Mouse (Mus musculus): Measurements from ENCODE around the gene Adamts14. TPM values are rescaled to one million over a fixed set of nuclear protein-coding genes. Genes with fewer than 3 reads are reported as not detected.

Adamts14 gene
- polyA plus RNA-seq, 1 experiment from 2014 or later = 0.43 TPM

DNA sequence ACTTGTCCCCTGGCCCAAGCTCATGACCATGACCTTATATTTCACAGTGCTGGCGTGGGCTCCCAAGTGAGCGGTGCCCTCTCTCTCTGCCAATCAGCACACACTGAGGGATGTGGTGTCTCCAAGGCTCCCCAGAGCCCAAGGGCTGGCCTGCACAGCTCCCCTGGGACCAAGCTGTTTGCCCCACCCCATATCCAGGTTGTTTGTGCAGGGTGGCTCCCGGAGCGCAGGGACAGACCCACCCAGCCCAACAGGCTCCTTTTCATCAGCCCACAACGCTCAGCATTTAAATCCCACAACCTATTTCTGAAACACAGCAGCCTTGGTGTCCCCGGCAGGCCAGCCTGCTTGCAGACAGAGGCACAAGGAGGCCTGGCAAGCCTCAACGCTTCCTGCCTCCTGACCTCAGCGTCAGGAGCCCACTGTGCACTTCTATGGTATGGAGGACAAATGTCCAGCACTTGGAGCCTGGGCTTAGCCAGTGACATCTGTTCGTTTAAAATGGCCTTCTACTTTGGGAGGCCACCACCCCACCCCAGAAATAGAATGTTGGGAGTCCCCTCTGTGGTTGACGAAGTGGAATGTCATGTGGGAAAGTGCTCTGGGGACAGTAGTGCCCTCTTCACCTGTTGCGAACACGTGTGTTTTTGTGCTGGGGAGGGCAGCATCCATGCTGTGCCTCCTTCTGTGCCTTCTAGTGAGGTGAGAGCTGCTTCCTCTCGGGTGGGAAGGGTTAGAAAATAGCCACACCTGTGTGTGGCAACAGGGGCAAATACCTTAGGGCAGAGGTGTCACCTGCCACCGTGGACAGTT lies 32.9 kb downstream of the Adamts14 start:
- WGBS = 75% methylated on average over 14 of the region's 14 CpGs
- Histone ChIP-seq H3K4me3 (no peak overlapping the region), H3K27ac (peak overlapping the region; percentile 35; the same call in 1 of the 2 replicates), H3K4me1 (replicated peaks) (peaks cover 20% of the 10 kb centered on the region), H3K27me3 (ENCODE audit: insufficient read depth, poor library complexity, severe bottlenecking) (no peaks in the 10 kb centered on the region), H3K36me3 (no peaks in the 10 kb centered on the region), H3K9me3 (no peaks in the 10 kb centered on the region)
- no peak for DNase-seq (ENCODE audit: low spot score)

DNA sequence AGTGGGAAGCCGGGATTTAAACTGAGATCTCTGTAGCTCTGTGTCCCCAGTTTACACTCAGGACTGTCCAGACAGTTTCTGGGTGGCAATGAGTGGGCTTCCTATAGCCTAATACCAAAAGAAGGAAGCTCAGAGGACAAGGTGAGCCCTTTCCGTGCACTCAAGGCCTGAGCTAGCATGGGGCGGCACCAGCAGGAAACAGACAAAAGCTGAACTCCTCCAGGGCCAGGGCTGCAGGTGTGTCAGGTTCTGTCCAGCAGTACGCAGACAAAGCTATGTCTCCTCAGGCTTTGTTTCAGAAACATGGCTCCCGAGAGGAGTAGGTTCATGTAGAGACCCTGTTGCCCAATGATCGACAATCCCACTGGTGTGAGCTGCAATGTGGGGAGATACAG lies 35.9 kb downstream of the Adamts14 start:
- H3K27ac ChIP-seq = 0 out of 2 replicates have a peak overlapping the region, but pooled peaks have one; percentile 16
- no peaks in the 10 kb centered on the region for H3K36me3 ChIP-seq
- no peaks in the 10 kb centered on the region for H3K27me3 ChIP-seq (ENCODE audit: insufficient read depth, poor library complexity, severe bottlenecking)
- no peaks in the 10 kb centered on the region for H3K9me3 ChIP-seq
- peaks cover 20% of the 10 kb centered on the region for H3K4me1 ChIP-seq (replicated peaks)
- no peak for DNase-seq (ENCODE audit: low spot score)
- WGBS = 77% methylated on average over 6 of the region's 6 CpGs
- H3K4me3 ChIP-seq = no peak overlapping the region

DNA sequence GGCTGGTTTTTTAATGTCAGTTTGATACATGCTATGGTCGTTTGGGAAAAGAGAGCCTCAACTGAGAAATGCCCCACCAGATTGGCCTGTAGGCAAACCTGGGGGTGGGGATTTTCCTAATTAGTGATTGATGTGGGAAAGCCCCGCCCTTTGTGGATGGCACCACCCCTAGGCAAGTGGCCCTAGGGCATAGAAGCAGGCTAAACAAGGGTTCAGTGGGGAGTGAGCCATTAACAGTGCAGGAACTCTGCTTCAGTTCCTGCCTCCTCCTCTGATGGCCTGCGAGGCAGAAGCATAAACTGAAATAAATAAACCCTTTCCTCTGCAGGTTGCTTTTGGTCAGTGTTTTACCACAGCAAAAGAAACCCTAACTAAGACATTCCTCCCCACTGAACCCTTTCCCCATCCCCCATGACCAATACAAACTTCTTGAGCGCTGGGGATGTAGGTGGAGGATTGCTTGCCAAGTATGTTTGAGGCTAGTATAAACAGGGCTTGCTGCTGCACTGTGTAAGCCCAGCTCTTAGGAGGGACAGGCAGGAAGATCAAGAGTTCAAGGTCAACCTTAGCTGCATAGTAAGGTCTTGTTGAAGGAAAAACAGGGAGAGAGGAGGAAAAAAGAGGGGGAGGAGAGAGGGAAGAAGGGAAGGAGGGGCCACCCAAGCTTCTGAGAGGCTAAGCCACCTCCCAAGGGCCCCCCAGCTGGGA lies 36.4 kb downstream of the Adamts14 start:
- no peaks in the 10 kb centered on the region for H3K9me3 ChIP-seq
- no peaks in the 10 kb centered on the region for H3K36me3 ChIP-seq
- no peak overlapping the region for H3K4me3 ChIP-seq
- H3K27me3 ChIP-seq (ENCODE audit: insufficient read depth, poor library complexity, severe bottlenecking) = no peaks in the 10 kb centered on the region
- H3K27ac ChIP-seq = no peak overlapping the region
- WGBS = 66% methylated on average over 4 of the region's 4 CpGs
- no peak for DNase-seq (ENCODE audit: low spot score)
- H3K4me1 ChIP-seq (replicated peaks) = peaks cover 15% of the 10 kb centered on the region

DNA sequence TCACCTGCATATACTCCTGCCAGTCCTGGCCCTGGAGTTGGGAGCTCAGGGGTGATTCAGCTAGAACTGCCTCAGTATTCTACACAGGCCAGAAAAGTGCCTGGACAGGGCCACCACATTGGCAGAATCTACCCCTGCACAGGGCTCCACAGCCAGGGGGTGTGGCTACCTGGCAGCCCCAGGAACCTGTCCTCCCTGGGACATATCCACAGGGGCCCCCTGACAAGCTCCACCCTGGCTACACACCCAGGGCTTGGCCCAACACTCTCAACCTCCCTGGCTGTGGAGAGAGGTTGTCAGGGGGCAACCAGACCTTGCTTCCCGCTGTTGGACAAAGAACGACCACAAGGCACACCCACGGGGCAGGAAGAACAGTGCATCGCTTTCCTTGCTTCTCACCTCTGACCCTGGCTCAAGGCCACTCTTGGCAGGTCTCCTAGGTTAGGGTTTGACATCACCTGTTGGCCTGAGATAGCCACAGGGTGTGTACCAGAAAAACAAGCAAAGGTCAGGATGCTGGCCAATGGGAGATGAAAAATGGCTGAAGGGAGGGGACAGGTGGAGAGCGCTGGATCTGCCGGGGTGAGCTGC lies 37.5 kb downstream of the Adamts14 start:
- WGBS = 90% methylated on average over 6 of the region's 6 CpGs
- H3K27ac ChIP-seq = no peak overlapping the region
- no peak for DNase-seq (ENCODE audit: low spot score)
- no peaks in the 10 kb centered on the region for H3K27me3 ChIP-seq (ENCODE audit: insufficient read depth, poor library complexity, severe bottlenecking)
- H3K4me1 ChIP-seq (replicated peaks) = peaks cover 8% of the 10 kb centered on the region
- no peak overlapping the region for H3K4me3 ChIP-seq
- no peaks in the 10 kb centered on the region for H3K36me3 ChIP-seq
- H3K9me3 ChIP-seq = no peaks in the 10 kb centered on the region

DNA sequence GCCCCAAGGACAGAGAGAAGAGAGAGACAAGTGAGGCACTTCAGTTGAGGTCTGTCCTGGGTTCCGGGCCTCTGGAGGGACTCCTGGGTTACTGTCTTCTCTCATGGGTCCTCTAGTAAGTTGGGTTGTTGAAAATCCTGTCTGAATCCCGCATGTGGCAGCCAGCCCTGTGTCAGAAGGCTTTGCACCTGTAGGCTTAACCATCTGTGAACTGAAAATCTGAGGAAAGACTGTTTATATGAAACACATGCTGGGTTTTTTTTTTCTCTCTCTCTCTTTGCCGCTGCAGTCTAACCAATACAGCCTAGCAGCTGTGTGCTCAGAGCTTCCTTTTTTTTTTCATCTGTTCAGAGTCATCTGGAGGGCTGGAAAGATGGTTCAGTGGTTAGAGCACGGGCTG lies 38.9 kb downstream of the Adamts14 start:
- no peaks in the 10 kb centered on the region for H3K4me1 ChIP-seq (replicated peaks)
- DNase-seq (ENCODE audit: low spot score) = no peak
- no peak overlapping the region for H3K27ac ChIP-seq
- no peaks in the 10 kb centered on the region for H3K36me3 ChIP-seq
- H3K9me3 ChIP-seq = no peaks in the 10 kb centered on the region
- H3K4me3 ChIP-seq = no peak overlapping the region
- no peaks in the 10 kb centered on the region for H3K27me3 ChIP-seq (ENCODE audit: insufficient read depth, poor library complexity, severe bottlenecking)
- 80% methylated on average over 4 of the region's 4 CpGs for WGBS

DNA sequence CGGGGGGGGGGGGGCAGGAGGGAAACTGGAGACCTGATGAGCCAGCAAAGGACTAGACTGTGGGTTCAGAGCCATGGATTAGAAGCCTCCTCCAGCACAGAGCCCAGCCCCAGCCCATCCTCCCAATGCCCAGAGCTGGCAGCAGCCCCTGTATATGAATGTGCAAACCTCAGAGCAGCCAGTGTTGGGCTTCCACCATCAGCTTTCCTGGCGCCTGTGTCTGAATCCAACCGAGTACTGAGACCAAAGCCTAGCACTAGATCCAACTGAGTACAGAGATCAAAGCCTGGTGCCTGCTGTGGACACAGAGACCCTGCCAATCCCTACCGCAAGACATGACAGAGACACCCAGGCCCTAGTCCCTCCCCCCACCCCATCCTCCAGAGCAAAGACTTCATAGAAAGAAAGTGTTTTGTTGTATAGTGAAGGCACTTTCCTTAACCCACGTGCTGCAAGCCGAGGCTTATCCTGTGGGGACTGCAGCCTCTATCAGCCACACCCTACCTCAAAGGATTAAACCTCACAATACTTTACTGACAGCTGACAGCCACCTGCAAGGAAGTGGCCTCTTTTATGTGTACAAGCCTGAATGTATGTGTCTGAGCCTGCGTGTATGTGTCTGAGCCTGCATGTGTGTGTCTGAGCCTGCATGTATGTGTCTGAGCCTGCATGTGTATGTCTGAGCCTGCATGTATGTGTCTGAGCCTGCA lies 40.2 kb downstream of the Adamts14 start:
- 41% methylated on average over 7 of the region's 7 CpGs for WGBS
- Histone ChIP-seq H3K4me3 (no peak overlapping the region), H3K27me3 (ENCODE audit: insufficient read depth, poor library complexity, severe bottlenecking) (no peaks in the 10 kb centered on the region), H3K4me1 (replicated peaks) (no peaks in the 10 kb centered on the region), H3K27ac (no peak overlapping the region), H3K9me3 (no peaks in the 10 kb centered on the region), H3K36me3 (no peaks in the 10 kb centered on the region)
- DNase-seq (ENCODE audit: low spot score) = no peak

DNA sequence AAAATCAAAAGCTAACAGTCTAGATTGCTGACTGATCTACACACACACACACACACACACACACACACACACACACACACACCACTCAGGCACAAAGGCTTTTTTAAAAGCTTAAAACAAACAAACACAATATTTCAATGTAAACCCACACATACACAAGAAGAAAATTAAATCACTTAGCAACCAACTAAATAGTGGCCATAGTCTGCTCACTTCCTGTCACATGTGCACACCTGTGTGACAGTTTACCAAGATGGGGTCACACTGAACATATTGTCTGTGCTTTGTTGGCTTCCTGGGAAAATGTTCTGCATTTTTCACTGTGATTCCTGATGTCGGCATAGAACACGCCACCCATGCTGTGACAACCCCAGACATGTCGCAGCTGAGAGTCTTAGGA lies 41.5 kb downstream of the Adamts14 start:
- Histone ChIP-seq H3K4me3 (no peak overlapping the region), H3K36me3 (no peaks in the 10 kb centered on the region), H3K27ac (no peak overlapping the region), H3K4me1 (replicated peaks) (no peaks in the 10 kb centered on the region), H3K27me3 (ENCODE audit: insufficient read depth, poor library complexity, severe bottlenecking) (no peaks in the 10 kb centered on the region), H3K9me3 (no peaks in the 10 kb centered on the region)
- no peak for DNase-seq (ENCODE audit: low spot score)
- 86% methylated on average over 3 of the region's 3 CpGs for WGBS

DNA sequence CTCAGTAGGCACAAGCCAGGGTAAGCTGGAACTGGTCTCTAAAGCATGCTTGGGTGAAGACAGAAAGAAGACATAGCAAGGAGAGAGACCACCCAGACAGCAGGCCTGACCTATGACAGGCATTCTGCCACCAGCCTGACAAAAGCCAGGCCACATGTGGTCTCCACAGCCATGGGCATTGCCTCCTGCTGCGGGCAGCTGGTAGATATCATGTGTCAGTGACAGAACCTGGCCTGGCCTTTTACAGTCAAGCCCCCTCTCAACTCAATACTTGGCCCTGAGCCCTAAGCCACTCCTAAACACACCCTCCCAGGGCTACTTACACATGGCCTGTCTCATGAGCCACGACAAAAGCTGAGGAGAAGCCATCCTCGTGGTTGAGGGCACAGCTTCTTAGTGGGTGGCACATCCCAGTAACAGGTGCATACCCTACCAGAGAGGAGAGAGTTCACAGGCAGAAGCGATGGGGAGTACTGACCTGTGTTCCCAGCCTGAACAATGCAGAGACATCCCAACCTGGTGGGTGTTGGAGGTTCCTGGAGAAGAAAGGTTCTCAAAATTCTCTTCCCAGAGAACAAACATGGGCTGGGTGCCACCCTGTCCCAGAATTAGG lies 46.3 kb downstream of the Adamts14 start:
- Histone ChIP-seq H3K9me3 (no peaks in the 10 kb centered on the region), H3K27ac (no peak overlapping the region), H3K4me1 (replicated peaks) (peaks cover 6% of the 10 kb centered on the region; the same call in 1 of the 2 replicates), H3K36me3 (no peaks in the 10 kb centered on the region), H3K4me3 (no peak overlapping the region), H3K27me3 (ENCODE audit: insufficient read depth, poor library complexity, severe bottlenecking) (no peaks in the 10 kb centered on the region)
- peak; percentile 13 for DNase-seq (ENCODE audit: low spot score)
- 68% methylated on average over 4 of the region's 4 CpGs for WGBS

DNA sequence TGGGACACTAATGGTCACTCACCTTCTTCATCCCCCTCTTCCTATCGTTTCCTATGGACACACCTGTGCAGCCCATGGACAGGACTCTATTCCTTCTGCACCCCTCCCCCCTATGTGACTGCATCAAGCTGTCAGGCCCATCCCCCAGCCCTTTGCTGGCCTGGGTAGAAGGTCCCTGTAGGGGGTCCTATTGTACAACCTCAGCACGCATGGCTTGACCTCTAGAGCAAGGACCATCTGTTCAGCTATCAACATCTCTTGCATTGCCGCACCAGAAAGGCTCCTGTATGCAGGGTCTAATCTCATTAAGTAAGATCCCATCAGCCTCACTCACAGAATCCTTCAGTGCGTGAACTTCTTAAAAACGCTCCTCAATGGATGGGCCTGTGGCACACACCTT lies 47.5 kb downstream of the Adamts14 start:
- Histone ChIP-seq H3K4me1 (replicated peaks) (peaks cover 6% of the 10 kb centered on the region; the same call in 1 of the 2 replicates), H3K36me3 (no peaks in the 10 kb centered on the region), H3K27ac (no peak overlapping the region), H3K27me3 (ENCODE audit: insufficient read depth, poor library complexity, severe bottlenecking) (no peaks in the 10 kb centered on the region), H3K4me3 (no peak overlapping the region), H3K9me3 (no peaks in the 10 kb centered on the region)
- no peak for DNase-seq (ENCODE audit: low spot score)
- WGBS = 60% methylated on average over 5 of the region's 5 CpGs

DNA sequence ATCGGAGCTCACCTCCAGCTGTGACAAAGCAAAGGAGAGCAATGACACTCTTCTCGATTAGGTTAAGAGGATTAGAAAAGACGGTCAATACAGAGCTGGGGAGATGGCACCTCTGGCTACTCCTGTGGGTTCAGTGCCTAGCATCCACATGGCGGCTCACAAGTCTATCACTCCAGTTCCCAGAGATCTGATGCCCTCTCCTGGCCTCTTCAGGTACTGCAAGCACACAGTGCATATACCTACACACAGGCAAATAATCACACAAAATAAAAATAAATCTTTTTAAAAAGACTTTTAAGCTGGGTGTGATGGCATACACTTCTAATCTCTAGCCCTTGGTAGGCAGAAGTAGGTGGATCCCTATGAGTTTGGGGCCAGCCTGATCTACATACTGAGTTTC lies 53.9 kb downstream of the Adamts14 start:
- 95% methylated on average over 4 of the region's 4 CpGs for WGBS
- H3K27me3 ChIP-seq (ENCODE audit: insufficient read depth, poor library complexity, severe bottlenecking) = no peaks in the 10 kb centered on the region
- H3K4me1 ChIP-seq (replicated peaks) = no peaks in the 10 kb centered on the region
- DNase-seq (ENCODE audit: low spot score) = no peak
- no peak overlapping the region for H3K4me3 ChIP-seq
- no peaks in the 10 kb centered on the region for H3K36me3 ChIP-seq
- H3K9me3 ChIP-seq = peaks cover 9% of the 10 kb centered on the region
- H3K27ac ChIP-seq = no peak overlapping the region

DNA sequence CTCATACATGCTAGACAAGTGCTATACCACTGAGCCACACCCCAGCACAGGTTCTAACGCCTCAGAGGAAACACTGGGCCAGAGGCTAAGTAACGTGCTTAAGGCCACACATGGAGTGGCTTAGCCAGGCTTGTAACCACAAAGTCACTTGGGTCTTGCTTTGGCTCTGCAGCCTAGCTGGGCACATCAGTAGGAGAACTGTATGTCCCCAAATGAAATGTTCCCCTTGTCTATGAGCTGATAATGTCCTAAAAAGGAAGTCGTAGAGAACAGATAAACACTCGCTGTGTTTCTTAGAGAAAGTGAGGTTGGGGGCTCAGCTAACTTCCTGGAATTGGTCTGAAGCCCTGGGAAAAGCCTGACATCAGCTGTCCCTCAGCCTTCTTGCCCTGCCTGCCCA lies 57.1 kb downstream of the Adamts14 start:
- no peaks in the 10 kb centered on the region for H3K36me3 ChIP-seq
- no peak overlapping the region for H3K4me3 ChIP-seq
- peaks cover 20% of the 10 kb centered on the region for H3K27me3 ChIP-seq (ENCODE audit: insufficient read depth, poor library complexity, severe bottlenecking)
- H3K9me3 ChIP-seq = peaks cover 9% of the 10 kb centered on the region
- no peak overlapping the region for H3K27ac ChIP-seq
- DNase-seq (ENCODE audit: low spot score) = no peak
- peaks cover 12% of the 10 kb centered on the region for H3K4me1 ChIP-seq (replicated peaks)
- 89% methylated on average over 4 of the region's 4 CpGs for WGBS

DNA sequence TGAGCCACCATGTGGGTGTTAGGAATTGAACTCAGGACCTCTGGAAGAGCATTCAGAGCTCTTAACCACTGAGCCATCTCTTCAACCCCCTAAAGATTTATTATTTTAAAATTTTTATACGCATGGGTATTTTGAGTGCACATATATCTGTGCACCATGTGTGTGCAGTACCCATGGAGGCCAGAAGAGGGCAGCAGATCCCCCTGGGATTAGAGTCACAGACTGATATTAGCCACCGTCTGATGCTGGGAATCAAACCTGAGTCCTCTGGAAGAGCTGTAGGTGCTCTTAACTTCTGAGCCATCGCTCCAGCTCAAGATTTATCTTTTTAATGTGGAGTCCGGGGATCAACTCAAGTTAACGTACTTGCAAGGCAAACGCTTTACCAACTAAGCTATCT lies 57.6 kb downstream of the Adamts14 start:
- Histone ChIP-seq H3K4me1 (replicated peaks) (peaks cover 12% of the 10 kb centered on the region), H3K27me3 (ENCODE audit: insufficient read depth, poor library complexity, severe bottlenecking) (peaks cover 23% of the 10 kb centered on the region), H3K4me3 (no peak overlapping the region), H3K27ac (no peak overlapping the region), H3K9me3 (peaks cover 9% of the 10 kb centered on the region), H3K36me3 (no peaks in the 10 kb centered on the region)
- DNase-seq (ENCODE audit: low spot score) = no peak
- 94% methylated on average over 6 of the region's 6 CpGs for WGBS

Data from hindbrain, embryonic 10.5 days (tissue).